Mouse (Mus musculus) heart, adult 2 months (tissue): ENCODE results near the gene Rorb. TPM values are rescaled to one million over a fixed set of nuclear protein-coding genes. Genes with fewer than 3 reads are reported as not detected.

Experiments used
- DNase-seq, 2 experiments: peaks; one replicate each; pipeline ENCODE4 v3.0.0; 2021
- H3K27ac ChIP-seq: fragments of 200-600 bp; 2 replicates; pipeline ENCODE4 v1.8.1; 2022
- H3K27me3 ChIP-seq: fragments of 200-500 bp; 2 replicates; pipeline ENCODE4 v1.6.1; 2012; ENCODE audit warnings: mild to moderate bottlenecking, low read length, inconsistent platforms, mixed read lengths; ENCODE audit not compliant: control insufficient read depth, insufficient read depth
- H3K36me3 ChIP-seq: fragments of 200-500 bp; 2 replicates; pipeline ENCODE4 v1.6.1; 2012; ENCODE audit warnings: low read length, inconsistent platforms; ENCODE audit not compliant: control insufficient read depth, insufficient read depth
- H3K4me1 ChIP-seq: fragments of 200-500 bp; 2 replicates; pipeline ENCODE4 v1.6.1; 2011; ENCODE audit warnings: low read length; ENCODE audit not compliant: control insufficient read depth, insufficient read depth
- H3K4me3 ChIP-seq: fragments of 200-600 bp; 2 replicates; pipeline ENCODE4 v1.8.1; 2022
- H3K79me2 ChIP-seq: fragments of 200-500 bp; replicated peaks from 2 replicates; pipeline ENCODE4 v1.6.1; 2012; ENCODE audit warnings: mild to moderate bottlenecking, inconsistent platforms, low read length, moderate library complexity, mixed read lengths; ENCODE audit not compliant: control insufficient read depth, insufficient read depth
- H3K9ac ChIP-seq: fragments of 200-500 bp; 2 replicates; pipeline ENCODE4 v1.6.1; 2012; ENCODE audit warnings: low read depth, mild to moderate bottlenecking, control low read depth, inconsistent platforms, low read length, mixed read lengths
- CTCF ChIP-seq: fragments of 200-600 bp; IDR thresholded peaks from 2 replicates; pipeline ENCODE4 v1.8.1; 2022; ENCODE audit warnings: antibody characterized with exemption, mild to moderate bottlenecking, moderate library complexity
- EP300 ChIP-seq: fragments of 200-500 bp; IDR thresholded peaks from 2 replicates; pipeline ENCODE4 v1.6.1; 2011; ENCODE audit warnings: low read depth, low read length, control low read depth; ENCODE audit not compliant: insufficient read depth
- POLR2A ChIP-seq: fragments of 200-500 bp; IDR thresholded peaks from 2 replicates; pipeline ENCODE4 v1.6.1; 2011; ENCODE audit warnings: mild to moderate bottlenecking, low read depth, low read length, control low read depth; ENCODE audit not compliant: insufficient read depth
- WGBS: fragments of 180-500 bp; shearing (Covaris S2); methylation state at CpG from one replicate; pipeline ENCODE4 v1.1.7; 2018; 5-methylcytosine and 5-hydroxymethylcytosine counted together
- intact Hi-C: fragments of 180-260 bp; cut with DNase I; formaldehyde crosslinking; loops from one replicate; pipeline ENCODE4 v1.15.1; 2025
- polyA plus RNA-seq: library from polyadenylated mRNA; depleted of rRNA; stranded (reverse); fragments of >200 nt; gene quantifications from 2 replicates; pipeline ENCODE4 v1.2.3, GENCODE M21; 2012
- total RNA-seq, 2 experiments: library from RNA; stranded (reverse); gene quantifications; 2 replicates each; pipeline ENCODE4 v1.2.3; 2021

Rorb gene
- total and polyA plus RNA-seq, 3 experiments, result 0.14 to 0.37 (median 0.36) TPM

- Histone ChIP-seq H3K4me1 (no peaks in the 10 kb centered on the region), H3K79me2 (no peaks in the 10 kb centered on the region), H3K36me3 (no peaks in the 10 kb centered on the region), H3K27ac (no peak overlapping the region), H3K4me3 (no peak overlapping the region), H3K27me3 (no peaks in the 10 kb centered on the region), H3K9ac (no peak overlapping the region)
- no peak for TF ChIP-seq EP300
- DNase-seq, result no peak
- intact Hi-C loops, result no loop called here
- 64% methylated on average over 6 of the region's 6 CpGs for WGBS
Observed at GRCm38 (mm10) chr19:19097149-19097548, 13.8 kb downstream of the Rorb start.

DNA sequence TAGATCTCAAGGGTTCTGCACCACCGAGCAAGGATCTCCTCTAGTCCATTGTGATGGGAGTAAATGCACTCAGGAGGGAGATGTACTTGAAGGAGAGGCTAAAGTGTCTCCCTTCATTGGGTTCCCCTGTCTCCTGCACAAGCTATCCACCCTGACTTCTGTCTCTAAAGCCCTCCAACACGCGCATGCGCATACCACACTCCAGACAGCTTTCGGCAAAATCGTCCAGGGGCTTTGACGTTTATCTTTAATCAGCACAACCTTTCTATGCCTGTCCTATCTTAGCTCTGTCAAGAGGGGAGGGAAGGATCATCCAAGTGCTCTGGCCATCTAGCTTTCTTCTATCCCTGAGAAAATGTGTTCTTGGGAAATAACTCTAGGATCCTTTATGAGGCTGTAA is 21.6 kb downstream of the Rorb start:
- no peaks in the 10 kb centered on the region for H3K36me3 ChIP-seq
- TF ChIP-seq EP300 (no peak), CTCF (no peak)
- WGBS, result 71% methylated on average over 7 of the region's 7 CpGs
- no peaks in the 10 kb centered on the region for H3K79me2 ChIP-seq
- H3K4me1 ChIP-seq, result no peaks in the 10 kb centered on the region
- H3K27ac ChIP-seq, result no peak overlapping the region
- H3K9ac ChIP-seq, result no peak overlapping the region
- intact Hi-C loops, result no loop called here
- no peaks in the 10 kb centered on the region for H3K27me3 ChIP-seq
- no peak overlapping the region for H3K4me3 ChIP-seq
- no peak for DNase-seq

DNA sequence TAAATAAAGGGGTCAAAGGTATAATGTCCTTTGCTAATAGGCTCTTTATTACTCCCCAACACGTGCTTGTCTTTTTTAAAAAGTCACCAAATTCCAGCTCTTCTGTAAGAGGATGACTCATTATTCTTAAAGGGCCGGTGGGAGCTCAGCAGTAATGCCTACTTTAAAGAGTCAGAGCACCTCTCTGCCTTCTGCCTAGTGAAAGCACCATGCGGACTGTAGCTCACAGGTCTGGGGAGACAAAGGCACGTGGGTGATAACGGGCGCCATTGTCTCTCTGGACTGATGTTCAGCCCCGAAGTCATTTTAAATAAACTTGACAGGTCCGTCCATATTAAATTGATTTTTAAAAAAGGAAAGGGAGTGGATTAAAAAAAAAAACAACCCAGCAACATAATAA is 33.1 kb downstream of the Rorb start:
- H3K27me3 ChIP-seq, result no peaks in the 10 kb centered on the region
- no peaks in the 10 kb centered on the region for H3K79me2 ChIP-seq
- no peaks in the 10 kb centered on the region for H3K36me3 ChIP-seq
- TF ChIP-seq CTCF, result no peak
- TF ChIP-seq EP300, result no peak
- TF ChIP-seq POLR2A, result no peak
- no peak overlapping the region for H3K27ac ChIP-seq
- intact Hi-C loops, result no loop called here
- no peak for DNase-seq
- H3K4me1 ChIP-seq, result no peaks in the 10 kb centered on the region
- H3K9ac ChIP-seq, result no peak overlapping the region
- 75% methylated on average over 8 of the region's 8 CpGs for WGBS
- H3K4me3 ChIP-seq, result no peak overlapping the region

DNA sequence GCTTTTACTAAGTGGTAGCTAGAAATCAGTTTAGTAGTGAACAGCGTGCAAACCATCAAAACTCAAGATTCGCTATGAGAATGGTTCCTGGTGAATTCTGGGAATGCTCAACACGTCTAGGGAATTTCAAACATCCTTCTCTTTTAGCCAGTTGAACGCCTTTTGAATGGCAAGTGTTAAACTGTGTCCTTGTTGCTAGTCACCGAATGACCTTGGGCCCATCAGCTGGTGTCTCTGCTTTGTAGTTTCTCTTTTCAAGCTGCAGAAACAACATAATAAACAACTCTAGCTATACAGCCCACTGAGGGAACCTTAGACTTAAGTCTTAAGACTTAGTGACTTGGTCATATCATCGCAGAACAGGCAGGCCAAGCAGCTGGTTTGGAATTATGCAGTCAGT is 36.2 kb downstream of the Rorb start:
- DNase-seq, result no peak
- Histone ChIP-seq H3K79me2 (no peaks in the 10 kb centered on the region), H3K36me3 (no peaks in the 10 kb centered on the region), H3K4me3 (no peak overlapping the region), H3K27ac (no peak overlapping the region), H3K4me1 (no peaks in the 10 kb centered on the region), H3K9ac (no peak overlapping the region), H3K27me3 (no peaks in the 10 kb centered on the region)
- intact Hi-C loops, result no loop called here
- TF ChIP-seq CTCF (no peak), EP300 (no peak), POLR2A (no peak)
- 77% methylated on average over 6 of the region's 6 CpGs for WGBS

DNA sequence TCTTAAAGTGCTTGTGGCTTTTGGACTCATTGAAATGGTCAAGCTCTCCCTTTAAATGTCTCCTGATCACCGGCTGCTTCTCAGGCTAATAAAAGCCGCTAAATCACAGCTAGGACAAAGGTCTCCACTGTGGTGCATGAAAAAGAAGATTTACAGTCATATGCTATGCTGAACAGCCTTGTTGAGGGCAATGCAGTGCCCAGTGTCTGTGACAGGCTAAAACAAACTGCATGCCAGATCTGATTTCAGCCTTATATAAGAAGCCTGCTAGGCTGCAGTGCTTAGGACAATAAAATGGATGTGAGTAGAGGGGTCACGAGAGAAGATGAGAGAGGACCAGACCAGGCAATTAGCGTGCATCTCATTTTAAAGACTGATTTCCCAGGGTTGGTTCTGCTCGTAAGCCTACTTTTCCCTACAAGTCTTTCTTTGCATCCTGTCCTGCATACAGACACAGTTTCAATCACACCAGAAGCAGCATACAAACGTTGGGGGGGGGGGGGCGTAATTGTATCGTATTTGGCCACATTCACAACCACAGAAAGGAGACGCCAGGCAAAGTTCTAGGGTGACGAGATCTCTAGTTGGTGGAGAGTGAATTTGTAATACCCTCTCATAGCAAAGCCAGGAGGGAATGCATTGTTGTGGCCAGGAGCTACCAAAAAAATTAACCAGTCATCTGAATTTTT is 52.1 kb downstream of the Rorb start:
- no peak for DNase-seq
- H3K4me3 ChIP-seq, result no peak overlapping the region
- no peak for TF ChIP-seq CTCF
- no peak for TF ChIP-seq POLR2A
- TF ChIP-seq EP300, result no peak
- intact Hi-C loops, result no loop called here
- WGBS, result 73% methylated on average over 10 of the region's 10 CpGs
- no peaks in the 10 kb centered on the region for H3K4me1 ChIP-seq
- H3K36me3 ChIP-seq, result no peaks in the 10 kb centered on the region
- H3K27me3 ChIP-seq, result no peaks in the 10 kb centered on the region
- H3K27ac ChIP-seq, result no peak overlapping the region
- no peaks in the 10 kb centered on the region for H3K79me2 ChIP-seq
- H3K9ac ChIP-seq, result no peak overlapping the region

DNA sequence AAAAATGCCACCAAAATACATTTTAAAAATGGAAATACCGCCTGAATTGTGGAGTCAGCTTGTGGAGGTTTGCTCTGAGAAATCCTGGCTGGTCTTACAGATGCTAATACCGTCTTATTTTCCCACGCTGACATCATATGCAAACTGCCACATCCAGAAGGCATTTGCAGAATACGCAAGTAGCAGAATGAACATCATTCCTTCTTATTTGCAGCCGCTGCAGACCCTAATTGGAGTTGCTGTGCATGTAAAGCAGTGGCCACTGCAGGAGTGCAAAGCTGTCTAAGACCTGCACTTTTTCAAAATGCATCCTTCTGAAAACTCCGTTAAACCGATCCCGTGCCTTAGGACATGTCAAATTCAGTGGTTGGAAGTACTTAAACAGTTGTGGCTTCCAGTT is 52.8 kb downstream of the Rorb start:
- Histone ChIP-seq H3K4me1 (no peaks in the 10 kb centered on the region), H3K36me3 (no peaks in the 10 kb centered on the region), H3K79me2 (no peaks in the 10 kb centered on the region), H3K9ac (no peak overlapping the region), H3K27me3 (no peaks in the 10 kb centered on the region), H3K27ac (no peak overlapping the region), H3K4me3 (no peak overlapping the region)
- TF ChIP-seq EP300, result no peak
- no peak for TF ChIP-seq POLR2A
- TF ChIP-seq CTCF, result no peak
- intact Hi-C loops, result no loop called here
- DNase-seq, result no peak
- 89% methylated on average over 8 of the region's 8 CpGs for WGBS
